Mouse (Mus musculus): Measurements from ENCODE around the gene Gimap3.

- TF ChIP-seq EP300 (IDR thresholded peaks at IDR 0.05; ENCODE audit: low read depth) (no peak), CTCF (IDR thresholded peaks at IDR 0.05; ENCODE audit: low read depth) (no peak)
Observed at GRCm38 (mm10) chr6:48741711-48742206, 28.9 kb downstream of the Gimap3 start.
